Mouse (Mus musculus) v-Abl transformed pro-B cells (cell line): Measurements from ENCODE around the gene Bcl2l12.

Experiments
- in situ Hi-C, 2 experiments: fragments of 400-800 bp; cut with MboI; formaldehyde crosslinking; loops; one replicate each; pipeline ENCODE4 v1.15.1; 2025; ENCODE audit not compliant: unreplicated experiment in 2 of 2

Bcl2l12 gene

DNA sequence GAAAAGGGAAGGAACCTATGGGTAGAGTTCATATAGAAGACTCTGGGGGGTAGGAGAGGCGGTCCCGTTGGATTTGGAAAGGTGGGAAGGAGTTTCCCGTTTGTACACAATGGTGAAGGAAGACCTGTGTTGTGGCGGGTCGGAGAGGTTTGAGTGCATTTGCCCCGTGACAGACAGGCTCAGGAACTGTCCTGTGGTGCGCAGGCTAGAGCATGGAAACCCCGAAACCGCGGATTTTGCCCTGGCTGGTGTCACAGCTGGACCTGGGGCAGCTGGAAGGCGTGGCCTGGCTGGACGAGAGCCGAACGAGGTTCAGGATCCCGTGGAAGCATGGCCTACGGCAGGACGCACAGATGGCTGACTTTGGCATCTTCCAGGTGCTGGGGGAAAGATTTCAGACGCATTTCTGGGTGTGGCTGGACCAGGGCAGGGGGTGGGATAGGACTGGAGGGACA, at the start of gene Bcl2l12:
Gene Bcl2l12, minus strand, starts transcription at position 212 of the 455 bp plus-strand sequence.
- in situ Hi-C loops, result no loop called here

DNA sequence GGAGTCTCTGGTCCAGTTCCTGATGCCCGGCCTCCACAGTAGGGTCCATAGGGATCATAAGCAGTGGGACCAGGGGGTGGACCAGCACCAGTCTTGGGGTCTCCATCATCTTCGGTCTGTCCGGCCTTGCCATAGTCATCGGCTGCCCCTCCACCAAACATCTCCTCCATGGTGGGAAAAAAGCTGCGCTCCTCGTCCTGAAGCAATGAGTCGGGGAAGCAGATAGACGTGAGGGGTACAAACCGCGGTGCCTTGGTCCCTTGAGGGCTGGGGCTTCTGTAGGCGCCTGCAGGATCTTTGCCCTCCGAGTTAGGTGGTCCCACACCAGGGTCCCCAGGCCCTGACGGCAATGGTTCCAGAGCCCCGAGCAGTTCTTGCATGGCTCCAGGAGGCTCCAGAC, 49.0 kb upstream of the Bcl2l12 start:
- in situ Hi-C loops, result no loop called here

DNA sequence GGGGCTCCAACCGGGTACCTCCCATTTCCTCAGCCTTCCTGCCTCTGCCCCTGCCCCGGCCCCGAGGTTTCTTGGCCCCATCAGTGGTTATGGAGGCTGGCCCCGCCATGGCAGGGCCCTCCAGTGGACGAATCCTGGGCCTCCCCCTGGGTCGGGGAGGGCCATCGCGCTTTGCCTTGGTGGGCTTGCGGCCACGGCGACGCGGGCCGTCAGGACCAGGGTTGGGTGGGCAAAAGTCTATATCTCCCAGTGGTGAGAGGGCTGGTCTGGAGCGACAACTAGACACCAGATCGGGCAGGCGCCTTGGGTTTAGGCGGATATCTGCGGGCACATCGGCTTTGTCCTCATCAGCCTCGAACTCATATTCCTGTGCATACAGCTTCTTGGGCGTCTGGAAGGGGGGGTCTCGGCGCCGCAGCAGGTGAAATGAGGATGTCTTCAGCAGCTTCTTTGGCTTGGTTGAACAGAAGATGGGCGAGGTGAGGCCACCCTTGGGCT, 48.4 kb upstream of the Bcl2l12 start:
- in situ Hi-C loops, result no loop called here

DNA sequence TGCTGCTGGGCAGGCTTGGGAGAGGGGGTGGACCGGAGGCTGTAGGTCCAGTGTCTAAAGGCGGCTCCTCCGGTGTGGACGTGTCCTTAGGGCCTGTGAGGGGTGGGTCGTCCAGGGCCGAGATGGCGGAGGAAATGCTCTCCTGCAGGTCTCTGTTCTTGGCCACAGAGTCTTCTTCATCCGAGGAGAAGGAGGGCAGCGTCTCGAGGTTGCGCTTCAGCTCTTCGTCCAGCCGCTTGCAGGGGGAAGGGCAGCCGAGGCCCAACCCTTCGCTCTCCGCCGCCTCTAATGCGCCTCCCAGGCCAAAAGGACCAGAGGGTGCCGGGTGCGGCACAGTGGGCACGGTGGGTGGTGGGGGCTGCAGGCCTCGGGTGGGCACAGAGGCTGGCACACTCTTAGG, 47.2 kb upstream of the Bcl2l12 start:
- in situ Hi-C loops, result no loop called here

DNA sequence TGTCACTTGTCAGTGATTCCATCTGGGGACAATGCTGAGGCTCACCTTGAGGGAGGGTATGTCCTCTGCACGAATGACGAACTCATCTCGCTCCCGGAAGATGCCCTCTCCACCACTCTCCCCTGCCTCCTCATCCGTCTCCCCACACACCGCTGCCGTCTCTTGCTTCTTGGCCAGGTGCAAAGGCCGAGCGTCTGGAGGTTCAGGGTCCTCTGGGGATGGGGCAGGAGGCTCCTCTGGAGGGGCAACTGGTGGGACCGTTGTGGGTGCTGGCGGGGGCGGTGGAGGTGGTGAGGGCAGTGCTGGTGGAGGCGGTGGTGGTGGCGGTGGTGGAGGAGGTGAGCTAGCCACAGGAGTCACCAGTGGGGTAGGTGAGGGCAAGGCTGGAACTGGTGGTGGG, 44.8 kb upstream of the Bcl2l12 start:
- in situ Hi-C loops, result no loop called here

DNA sequence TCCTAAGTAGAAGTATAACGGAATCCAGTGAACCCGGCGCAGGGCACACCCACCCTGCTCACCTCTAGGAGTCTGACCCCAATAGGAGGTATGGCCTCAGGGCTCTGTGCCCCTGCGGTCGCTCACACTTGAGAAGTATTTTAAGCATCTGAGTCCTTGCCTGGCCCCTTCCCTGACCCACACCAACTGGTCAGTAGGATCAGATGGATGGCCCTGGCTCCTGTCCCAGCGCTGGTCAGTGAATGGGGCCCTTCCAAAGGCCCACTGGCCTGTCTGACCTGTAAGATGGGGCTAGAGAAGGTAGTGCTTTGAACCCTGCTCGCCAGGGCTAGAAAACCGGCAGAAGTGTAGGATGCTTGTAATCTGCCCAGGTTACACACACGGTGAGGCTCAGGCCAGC, 42.3 kb upstream of the Bcl2l12 start:
- in situ Hi-C loops, result no loop called here

DNA sequence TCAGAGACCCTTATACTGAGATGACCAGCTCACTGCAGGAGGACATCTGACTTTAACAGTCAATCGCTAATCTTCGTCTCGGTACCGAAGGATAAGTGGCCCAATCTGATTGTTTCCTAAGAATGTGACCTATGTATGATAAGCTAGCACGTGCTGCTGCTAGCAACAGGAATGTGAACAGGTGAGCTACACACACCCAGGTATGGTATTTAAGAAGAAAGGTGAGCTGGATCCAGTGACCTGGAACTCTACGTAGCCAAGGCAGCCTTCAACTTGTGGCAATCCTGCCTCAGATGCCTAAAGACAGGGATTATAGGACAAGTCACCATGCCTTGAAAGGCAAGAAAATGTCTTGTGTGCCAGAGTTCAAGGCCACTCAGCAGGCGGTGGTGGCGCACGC, 39.9 kb upstream of the Bcl2l12 start:
- in situ Hi-C loops, result loop anchor here in 1 of 2 experiments (10.0 kb wide), 1 partner anchor 54 kb away; the partner anchor contains the start of gene Prmt1

DNA sequence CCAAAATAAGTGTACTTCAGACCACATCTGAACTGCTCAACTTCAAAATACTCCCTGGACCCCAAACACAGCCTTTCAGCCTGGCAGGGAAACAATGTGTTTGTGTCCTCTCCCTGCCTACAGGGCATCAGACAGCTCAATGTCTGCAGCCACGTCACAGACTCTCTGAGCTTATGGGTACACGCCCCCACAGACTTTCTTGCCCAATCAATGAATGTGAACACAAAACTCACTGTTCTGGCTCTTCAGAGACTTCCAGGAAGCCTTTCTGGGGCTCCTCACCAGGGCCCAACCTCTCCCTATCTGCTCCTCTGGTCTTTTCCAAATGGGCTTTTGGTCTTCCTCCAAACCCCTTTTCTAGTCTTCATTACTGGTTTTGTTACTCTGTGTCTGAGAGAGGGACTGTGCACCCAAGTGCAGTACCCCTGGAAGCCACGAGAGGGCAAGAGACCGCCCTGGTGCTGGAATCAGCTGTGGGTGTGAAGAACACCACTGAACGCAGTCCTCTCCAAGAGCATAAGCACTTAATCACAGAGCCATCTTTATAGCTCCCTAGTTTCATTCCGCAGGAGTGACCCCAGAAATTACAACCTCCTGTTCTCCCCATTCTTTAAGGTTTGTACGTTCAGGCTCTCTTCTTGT, 39.3 kb upstream of the Bcl2l12 start:
- in situ Hi-C loops, result loop anchor here in 1 of 2 experiments (10.0 kb wide), 1 partner anchor 53 kb away; the partner anchor contains the start of gene Prmt1

DNA sequence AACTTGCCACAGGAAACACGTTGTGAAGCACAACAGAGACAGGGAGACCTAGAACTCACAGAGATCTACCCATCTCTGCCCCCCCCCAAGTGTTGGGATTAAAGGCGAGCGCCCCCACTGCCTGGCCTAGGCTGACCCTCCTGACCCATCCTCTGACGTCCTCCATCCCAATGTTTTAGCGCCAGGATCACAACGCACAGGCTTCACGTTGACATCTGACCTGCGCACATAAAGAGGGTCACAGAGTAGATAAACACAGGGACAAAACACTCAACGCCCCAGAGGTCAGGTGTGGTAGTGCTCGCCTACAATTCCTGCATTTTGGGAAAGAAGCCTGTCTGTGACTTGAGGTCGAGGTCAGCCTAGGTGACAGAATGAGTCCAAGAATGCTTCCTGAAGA, 38.2 kb upstream of the Bcl2l12 start:
- in situ Hi-C loops, result loop anchor here in 1 of 2 experiments (10.0 kb wide), 1 partner anchor 52 kb away; the partner anchor contains the start of gene Prmt1

DNA sequence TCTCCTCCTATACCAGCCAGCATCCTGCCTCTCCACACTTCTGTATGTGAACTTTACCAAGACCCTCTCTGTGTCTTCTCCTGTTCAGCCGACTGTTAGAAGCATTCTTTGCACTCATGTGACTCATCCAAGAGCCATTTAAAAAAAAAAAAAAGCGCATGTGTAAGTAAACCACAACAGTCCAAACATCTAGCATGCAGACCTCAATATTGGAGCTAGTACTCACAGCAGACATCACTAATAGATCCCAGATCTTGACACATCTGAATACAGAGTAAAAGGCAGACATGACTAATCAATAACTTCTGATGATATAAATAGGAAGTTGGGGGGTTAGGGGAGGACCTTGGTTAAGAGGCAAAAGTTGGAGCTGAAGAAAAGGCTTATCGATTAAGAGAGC, 37.1 kb upstream of the Bcl2l12 start:
- in situ Hi-C loops, result loop anchor here in 1 of 2 experiments (10.0 kb wide), 1 partner anchor 51 kb away; the partner anchor contains the start of gene Prmt1

DNA sequence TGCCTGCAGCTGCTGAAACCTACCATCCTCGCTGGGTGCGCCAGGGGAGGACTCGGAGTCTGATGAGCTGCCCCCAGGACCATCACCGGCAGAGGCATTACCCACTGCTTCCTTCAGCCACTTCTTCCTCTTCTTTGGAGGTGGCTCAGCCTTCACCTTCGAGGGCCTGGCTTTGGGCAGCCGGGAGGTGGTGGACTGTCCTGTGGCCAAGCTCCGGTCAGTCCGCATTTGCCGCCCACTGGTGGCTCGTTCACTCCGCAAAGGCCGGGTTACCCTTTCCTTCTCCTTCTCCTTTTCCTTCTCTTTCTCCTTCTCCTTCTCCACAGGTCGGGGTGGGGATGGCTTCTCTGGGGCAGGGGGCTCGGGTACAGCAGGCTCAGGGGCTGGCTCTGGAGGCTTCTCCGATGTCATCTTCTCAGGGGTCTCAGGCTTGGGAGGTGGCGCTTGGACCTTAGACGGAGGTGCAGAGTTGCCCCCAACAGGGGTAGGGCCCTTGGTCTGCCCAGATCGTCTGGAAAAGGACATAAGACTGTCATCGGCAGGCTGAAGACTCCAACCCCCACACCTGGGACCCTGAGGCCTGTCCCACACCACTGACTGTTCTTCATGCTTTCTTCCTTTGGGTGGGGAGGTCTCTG, 35.3 kb upstream of the Bcl2l12 start:
- in situ Hi-C loops, result loop anchor here in 1 of 2 experiments (10.0 kb wide), 1 partner anchor 49 kb away; the partner anchor contains the start of gene Prmt1

DNA sequence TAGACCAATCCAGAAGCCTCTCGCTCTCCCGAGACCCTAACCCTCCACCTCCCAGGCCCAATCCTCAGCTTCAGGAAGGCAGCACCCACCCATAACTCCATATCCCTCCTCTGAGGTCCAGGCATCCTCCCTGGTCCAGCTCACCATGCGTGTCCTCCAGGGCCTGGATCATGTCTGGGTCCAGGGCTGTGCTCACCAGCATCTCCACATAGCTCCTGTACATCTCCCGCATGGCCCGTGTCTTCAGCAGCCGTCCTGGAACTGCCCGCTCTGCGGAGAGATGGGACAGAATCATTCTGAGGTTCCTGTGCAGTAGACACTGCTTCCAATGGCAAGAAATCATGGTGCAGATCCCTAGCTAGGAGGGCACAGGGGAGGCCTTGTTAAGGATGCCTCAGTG, 32.3 kb upstream of the Bcl2l12 start:
- in situ Hi-C loops, result loop anchor here in 1 of 2 experiments (10.0 kb wide), 1 partner anchor 46 kb away; the partner anchor contains the start of gene Prmt1

DNA sequence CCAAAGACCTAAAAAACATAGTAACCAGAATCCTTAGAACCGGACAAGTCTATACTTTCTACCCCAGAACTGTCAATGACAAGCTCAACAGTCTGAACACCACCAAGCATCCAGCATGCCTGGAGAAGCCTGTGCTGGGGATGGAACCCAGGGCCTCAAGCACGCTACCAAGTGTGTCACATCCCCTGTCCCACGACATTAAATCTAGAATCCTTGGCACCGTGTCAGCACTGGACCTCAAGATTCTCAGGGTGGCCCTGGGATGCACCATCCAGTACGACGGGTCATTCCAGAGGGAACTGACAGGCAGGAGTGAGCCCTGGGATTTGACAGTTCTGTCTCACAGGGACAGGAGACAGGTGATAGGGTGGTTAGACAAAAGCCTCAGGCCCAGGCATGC, 31.5 kb upstream of the Bcl2l12 start:
- in situ Hi-C loops, result loop anchor here in 1 of 2 experiments (10.0 kb wide), 1 partner anchor 45 kb away; the partner anchor contains the start of gene Prmt1

DNA sequence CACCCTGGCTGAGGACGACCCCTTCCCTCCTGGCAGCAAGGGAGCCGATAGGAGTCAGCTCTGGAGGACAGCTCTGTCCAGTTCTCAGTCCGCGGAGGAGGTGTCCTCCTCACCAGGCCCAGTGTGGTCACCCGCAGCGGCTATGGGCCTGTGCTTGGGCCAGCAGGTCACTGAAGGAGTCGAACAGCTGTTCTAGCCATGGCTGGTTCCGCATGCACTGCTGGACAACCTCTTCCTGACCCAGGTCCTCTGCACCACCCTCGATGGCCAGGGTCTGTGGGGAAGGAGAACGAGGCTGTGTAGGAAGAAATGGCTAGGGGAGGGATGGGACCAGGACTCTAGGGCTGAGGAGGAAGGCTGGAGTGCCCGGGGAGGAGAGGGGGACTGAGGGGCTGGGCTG, 29.8 kb upstream of the Bcl2l12 start:
- in situ Hi-C loops, result no loop called here

DNA sequence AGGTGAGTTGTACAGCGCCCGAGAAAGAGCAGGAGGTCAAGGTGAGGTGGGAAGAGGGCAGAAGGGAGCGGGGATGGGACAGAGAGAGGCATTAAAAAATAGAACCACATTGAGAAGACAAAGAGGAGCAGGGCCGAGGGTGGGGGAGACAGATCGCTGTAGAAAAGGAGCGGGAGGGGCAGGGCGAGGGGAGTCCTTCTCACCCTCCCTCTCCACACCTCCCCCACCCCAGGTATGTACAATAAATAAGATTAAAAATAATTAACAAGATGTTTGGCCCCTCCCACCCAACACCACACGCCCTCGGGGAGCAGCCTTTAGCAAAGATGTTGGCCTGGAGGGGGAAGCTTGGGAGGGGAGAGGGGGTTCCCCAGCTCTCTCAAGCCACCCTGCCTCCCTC, 29.2 kb upstream of the Bcl2l12 start:
- in situ Hi-C loops, result no loop called here

DNA sequence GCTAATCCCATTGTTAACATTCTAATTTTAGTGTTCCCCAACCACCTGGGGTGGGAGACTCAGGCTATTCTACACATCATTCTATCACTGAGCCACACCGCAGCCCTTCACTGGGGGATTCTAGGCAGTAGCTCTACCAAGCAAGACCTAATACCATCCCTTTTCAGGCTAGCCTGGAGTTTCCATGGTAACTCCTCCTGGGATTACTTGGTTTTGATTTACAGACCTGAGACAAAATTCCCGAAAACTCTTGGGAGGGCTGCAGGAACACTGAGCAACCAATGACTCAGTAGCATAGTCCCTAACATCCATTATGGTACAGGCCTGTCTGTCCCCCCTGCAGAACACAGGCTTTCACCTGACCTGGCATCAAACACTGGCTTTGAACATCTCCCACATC, 27.7 kb upstream of the Bcl2l12 start:
- in situ Hi-C loops, result no loop called here

DNA sequence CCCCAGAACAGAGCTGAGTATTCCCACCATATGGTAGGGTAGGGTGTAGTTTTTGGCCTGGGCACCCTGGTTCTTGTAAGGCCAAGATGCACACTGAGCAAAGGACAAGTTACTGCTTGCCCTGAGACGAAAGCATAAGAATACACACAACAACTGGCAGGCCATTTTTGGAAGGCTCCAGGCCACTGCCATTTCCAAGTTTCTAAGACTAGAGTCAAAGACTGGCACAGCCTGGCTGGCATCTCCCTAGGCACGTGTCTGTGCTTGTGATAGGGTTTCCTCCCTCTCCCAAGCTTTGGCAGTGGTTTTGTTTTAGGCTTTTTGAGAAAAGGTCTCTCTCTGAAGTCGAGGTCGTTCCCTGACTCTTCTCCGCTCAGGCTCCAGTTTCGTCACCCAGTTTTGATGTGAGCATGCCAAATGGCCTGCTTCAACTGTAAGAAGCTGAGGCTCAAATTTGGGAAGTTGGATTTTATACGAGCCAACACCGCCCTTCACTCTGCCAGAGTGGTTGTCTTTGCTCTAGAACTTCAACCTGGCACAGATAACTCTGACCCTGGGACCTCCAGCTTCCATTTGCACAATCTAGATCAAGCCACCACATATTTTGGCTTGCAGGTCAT, 27.2 kb upstream of the Bcl2l12 start:
- in situ Hi-C loops, result no loop called here

DNA sequence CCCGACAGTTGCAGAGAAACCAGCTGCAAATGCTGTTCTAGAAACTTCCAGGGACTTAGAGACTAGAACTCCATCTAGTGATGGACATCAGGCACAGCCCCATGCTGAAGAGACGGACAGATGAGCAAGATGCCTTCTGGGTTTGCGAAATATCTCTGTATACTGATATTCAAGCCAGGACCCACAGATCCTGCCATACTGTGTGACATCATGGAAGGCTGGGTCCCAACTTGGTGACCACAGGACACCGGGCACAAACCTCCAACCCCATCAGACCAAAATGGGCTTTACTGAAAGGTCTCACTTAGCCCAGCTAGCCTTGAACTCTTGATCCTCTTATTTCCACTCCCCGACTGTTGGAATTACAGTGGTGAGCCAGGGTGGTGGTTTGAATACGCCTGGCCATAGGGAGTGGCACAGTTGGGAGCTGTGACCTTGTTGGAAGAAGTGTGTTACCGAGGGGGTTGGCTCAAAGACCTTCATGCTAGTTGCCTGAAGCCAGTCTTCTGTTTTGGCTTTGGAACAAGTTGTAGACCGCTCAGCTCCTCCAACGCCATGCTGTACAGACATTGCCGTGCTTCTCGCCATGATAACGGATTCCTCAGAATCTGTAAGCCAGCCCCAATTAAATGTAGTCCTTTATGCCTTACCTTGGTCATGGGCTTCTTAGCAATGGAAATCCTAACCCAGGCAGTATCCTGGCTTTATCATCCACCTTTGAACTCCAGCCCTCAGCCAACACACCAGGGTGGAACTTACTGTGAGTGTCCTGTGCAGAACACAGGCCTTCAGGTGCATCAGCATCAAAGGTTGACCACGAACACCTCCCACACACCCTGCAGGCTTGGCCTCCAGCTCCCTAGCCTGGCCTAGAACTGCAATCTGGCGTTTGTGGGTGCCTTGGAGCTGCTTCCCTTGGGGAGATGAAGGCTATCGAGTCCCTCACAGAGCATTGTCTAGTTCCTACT, 26.1 kb upstream of the Bcl2l12 start:
- in situ Hi-C loops, result loop anchor here (25.0 kb wide), 2 partner anchors 688 to 888 kb away; partner anchors contain the start of genes Ccdc114 (in 1 of the 2), Dbp (in 1 of the 2), Emp3 (in 1 of the 2) and Fam83e (in 1 of the 2)

DNA sequence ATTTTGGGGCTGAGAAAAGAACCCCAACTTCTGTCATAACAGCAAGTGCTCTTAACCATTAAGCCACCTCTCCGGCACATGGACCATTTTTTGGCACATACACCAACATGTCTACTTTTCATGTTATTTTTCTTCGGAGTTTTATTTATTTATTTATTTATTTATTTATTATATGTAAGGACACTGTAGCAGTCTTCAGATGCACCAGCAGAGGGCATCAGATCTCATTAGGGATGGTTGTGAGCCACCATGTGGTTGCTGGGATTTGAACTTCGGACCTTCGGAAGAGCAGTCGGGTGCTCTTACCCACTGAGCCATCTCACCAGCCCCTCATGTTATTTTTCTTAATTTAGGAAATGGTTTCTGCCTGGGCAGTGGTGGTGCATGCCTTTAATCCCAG, 25.2 kb upstream of the Bcl2l12 start:
- in situ Hi-C loops, result loop anchor here (25.0 kb wide), 2 partner anchors 689 to 889 kb away; partner anchors contain the start of genes Ccdc114 (in 1 of the 2), Dbp (in 1 of the 2), Emp3 (in 1 of the 2) and Fam83e (in 1 of the 2)
